Mouse (Mus musculus) retina, postnatal 7 days (tissue): ENCODE data around the gene AL731706.1.
"Not testable (repeated sequence)": the region's sequence is repeated elsewhere in the genome, so short reads cannot be mapped to it uniquely, and the experiment has no call there.

Experiments used
- DNase-seq: peaks from one replicate; pipeline ENCODE4 v3.0.0-alpha.2; 2012; ENCODE audit warnings: low read depth, low spot score

AL731706.1 gene

GRCm38 (mm10) chr2:136891068-136891950 is at the start of gene AL731706.1, which contains the start of the genes Slx4ip and Mkks:
TSS of gene AL731706.1 (minus strand) at chr2:136891389.
TSS of gene Slx4ip (plus strand) at chr2:136891218.
TSS of gene Mkks (minus strand) at chr2:136891389.
- peak; percentile 99 for DNase-seq

DNA sequence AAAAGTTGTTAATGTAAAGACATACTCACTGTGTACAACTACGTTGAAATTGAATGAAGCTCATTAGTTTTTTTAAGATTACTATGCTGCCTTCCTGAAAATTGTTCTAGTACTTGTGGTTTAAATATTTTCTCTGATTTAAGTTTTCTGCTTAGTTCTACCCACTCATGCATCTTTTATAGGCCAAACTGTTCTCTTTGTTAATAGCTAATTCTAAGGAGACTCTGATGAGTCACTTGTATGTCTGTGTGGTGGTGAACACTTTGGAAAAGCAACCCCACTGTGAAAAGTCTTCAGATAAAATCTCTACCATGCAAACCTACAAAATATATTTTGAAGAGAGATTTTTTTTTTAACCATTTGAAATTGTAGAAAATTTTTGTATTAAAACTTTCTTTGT is 47.1 kb upstream of the AL731706.1 start:
- DNase-seq = no peak

DNA sequence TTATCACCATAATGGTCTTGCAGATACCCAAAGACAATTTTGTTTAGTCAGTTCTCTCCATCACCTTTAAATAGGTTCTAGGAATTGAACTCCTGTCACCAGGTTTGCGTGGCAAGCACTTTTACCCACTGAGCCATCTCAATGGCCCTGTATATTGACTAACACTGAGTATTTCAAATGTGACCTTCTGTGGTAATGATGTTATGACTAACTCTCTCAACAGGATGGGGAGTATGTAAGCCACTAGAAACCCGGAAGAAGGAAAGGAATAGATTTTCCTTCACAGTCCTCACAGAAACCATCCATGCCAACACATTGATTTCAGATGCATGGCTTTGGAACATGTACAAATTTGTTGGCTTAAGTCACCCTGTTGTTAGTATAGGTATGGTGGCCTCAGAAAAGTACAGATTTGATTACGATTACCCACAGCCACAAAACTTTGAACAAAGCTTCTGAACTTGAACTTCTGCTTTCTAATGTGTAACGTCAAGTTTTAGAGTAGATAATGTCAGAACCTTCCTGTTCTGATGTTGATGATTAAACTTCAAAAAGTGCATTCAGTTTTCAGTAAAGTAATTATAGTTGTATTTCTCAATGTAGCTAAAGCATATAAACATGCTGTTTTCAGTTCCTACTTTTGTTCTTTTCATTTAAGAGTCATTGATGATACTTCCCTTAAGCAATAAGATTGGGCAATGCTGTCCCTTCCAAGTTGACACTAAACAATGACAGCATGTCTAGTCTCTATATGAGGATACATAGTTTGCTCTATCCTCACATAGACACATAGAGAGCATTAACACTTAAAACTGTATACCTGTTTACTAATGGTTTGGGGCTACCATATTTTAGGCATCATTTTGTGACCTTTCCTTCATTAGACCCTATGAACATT is 45.5 kb upstream of the AL731706.1 start:
- DNase-seq = no peak

DNA sequence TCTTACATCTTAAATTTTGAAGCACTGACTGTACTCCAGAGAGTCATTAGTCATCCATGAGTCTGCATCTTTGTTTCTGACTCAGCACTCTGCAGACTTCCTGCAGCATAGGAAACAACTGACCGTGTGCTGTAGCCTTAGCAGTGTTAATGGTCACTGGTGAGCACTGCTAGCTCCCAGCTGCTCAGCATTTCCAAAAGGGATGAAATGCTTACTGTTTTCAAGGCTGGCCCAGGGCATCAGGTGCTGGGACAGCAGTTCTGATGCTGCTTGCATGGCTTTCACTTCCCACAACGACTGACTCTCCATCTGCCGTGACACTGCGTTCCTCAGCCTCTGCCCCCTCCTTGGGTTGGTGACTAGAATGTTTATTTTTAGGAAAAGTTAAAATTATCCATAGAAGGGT is 29.8 kb upstream of the AL731706.1 start:
- DNase-seq = no peak

DNA sequence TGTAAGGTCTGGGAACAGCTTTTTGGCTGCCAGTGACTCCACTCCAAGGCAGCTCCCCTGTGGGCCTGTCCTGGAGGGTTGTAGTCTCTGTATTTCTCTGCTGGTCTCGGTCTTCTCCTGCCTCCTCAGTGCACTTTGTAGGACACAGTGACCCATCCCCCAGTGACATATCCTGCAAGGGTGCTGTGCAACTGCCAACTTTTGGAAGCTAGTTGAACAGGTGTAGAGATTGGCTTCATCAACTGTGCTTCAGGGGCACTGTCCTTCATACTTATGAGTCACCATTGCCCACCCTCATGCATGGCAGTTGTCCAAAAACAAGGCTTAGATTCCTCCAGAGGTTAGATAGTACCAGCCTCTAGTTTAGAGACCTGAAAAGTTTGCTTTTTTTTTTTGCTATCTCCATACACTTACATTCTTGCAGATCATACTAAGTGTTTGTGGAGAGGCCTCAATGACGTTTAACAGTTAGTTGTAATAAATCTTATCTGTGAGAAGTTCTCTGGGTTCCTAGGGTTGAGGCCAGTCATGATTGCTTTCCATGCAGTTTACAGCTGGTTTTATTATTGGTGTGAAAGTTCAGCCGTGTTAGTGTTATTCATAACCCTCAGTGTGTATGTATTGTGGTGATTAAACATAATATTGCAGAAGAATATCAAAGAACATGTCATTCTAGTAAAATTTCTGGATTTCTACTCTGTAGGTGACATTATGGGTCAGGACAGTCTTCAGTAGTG is 29.2 kb upstream of the AL731706.1 start:
- no peak for DNase-seq

- no peak for DNase-seq
Measured at GRCm38 (mm10) chr2:136919433-136919832, 28.2 kb upstream of the AL731706.1 start.

DNA sequence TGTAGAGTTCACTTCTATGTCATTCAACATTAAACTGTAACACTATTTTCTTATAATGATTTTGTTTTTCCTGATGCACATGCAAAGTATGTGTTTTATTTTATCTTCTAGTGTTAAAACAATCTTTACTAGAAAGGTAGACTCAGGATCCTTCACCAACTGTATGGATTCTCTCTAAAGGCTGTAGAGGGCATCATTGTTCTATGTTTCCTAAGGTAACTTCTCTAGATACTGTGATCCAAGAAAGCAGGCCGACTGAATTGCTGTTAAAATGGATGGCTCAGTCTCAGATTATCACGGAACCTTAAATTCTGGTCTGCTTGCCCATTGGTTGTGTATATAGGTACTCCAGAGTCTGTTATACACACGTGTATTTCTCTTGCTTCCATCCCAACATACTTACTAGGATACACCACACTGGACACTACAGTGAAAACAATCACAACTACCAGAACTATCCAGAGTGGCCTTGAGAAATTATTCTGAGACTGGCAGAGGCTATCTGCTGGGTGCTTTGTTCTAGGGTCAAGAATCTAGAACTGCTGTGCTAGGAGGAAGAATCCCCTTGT is 23.2 kb upstream of the AL731706.1 start:
- DNase-seq = no peak

GRCm38 (mm10) chr2:136913021-136913420 is 21.8 kb upstream of the AL731706.1 start:
- no peak for DNase-seq

DNA sequence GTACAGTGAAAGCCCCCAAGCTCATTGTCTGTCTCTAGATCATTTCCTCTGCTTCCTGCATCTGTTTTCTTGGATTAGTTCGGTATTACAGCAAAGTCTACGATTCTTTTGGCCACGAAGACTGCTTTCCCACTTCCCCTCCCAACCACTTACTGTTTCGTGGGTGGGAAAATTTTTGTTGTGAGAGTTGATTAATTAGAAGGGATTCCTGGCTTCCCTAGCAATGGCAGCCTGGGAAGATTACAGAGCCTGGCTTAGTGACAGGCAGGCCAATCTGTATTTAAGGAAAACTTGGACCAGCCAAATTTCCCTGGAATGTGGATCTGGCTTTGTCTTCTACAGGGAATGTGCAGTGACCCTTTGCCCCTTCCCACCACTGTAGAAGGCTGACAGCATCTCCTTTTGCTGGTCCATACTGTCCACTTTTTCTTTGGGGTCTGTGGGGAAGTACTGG is 20.8 kb upstream of the AL731706.1 start:
- no peak for DNase-seq

- DNase-seq = no peak
Measured at GRCm38 (mm10) chr2:136909298-136909697, 18.1 kb upstream of the AL731706.1 start.

DNA sequence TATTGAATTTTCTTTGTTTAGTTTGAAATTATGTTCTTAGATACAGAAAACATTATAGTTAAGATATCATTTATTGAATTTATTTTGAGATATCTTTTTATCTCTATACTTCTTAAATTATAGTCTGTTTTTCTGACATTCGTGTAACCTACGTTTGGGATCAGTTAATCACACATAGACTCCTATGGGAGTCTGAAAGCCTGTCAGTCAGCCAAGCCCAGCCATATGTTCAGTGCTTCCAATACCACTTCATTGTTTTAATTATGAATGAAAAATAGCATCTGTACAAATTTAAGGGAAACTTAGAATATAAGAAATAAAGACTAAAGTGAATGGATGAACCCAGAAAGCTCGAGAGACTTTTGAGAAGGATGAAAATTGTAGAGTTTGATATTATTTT is 17.4 kb upstream of the AL731706.1 start:
- DNase-seq = no peak

GRCm38 (mm10) chr2:136896131-136896530 is 4.9 kb upstream of the AL731706.1 start:
- DNase-seq = no peak

DNA sequence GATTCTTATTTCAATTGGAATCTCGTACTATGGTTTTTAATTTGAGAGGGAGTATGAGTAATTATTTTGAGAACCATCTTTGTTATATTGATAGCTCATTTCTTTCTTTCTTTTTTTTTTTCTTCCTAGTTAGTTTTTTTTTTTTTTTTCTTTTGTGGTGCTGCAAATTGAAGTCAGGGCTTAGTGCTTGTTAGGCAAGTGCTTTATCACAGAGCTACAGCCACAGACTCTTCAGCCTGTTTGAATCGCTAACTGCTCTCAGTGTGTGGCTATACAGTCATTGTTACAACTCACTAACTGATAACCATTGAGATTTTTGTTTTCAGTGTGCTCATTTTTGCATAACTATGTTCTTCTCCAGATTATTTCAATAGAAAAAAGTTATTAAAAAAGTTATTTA is 3.3 kb upstream of the AL731706.1 start:
- no peak for DNase-seq

DNA sequence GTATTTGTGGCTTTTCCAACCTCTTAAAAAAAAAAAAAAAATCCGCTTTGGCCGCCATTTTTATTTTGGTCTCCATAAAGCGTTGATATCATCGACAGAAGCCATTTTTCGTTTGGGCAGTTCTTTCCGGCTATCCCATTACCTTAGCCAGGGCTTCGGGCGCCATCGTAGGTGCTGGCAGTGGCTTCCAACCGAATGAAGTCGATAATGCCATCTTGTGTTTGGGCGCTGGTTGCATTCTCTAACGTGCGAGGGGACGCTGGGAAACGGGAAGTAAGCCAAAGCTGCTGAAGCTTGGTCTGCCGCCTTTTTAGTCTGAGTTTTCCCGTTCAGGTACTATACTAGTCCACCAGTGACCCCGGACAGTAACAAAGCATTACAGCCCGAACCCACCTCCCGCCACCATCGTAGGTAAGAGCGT is 772 bp upstream of the AL731706.1 start:
- DNase-seq = peak; percentile 97

GRCm38 (mm10) chr2:136890716-136891067 is 497 bp downstream of the AL731706.1 start:
- DNase-seq = not testable (repeated sequence)

- no peak for DNase-seq
Measured at GRCm38 (mm10) chr2:136886846-136887245, 4.3 kb downstream of the AL731706.1 start.

DNA sequence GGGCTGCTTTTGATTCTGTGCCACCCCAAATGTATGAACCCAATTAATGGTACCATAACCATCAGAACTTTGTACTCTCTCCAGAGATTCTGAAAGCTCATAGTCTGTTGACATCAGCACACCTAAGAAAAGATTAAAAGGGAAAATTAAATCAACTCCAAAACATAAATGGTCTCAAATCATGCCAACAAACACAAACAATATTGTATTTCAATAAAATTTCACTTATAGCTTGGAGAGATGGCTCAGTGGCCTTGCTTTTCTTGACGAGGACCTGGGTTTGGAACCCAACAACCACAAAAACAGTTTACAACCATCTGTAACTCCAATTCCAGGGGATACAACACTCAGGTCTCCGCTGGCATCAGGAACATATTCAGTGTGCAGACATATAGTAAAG is 5.6 kb downstream of the AL731706.1 start, which contains the start of gene AL731706.2:
Gene AL731706.2, minus strand, starts transcription at position 101 of the 400 bp plus-strand sequence.
- DNase-seq = no peak

DNA sequence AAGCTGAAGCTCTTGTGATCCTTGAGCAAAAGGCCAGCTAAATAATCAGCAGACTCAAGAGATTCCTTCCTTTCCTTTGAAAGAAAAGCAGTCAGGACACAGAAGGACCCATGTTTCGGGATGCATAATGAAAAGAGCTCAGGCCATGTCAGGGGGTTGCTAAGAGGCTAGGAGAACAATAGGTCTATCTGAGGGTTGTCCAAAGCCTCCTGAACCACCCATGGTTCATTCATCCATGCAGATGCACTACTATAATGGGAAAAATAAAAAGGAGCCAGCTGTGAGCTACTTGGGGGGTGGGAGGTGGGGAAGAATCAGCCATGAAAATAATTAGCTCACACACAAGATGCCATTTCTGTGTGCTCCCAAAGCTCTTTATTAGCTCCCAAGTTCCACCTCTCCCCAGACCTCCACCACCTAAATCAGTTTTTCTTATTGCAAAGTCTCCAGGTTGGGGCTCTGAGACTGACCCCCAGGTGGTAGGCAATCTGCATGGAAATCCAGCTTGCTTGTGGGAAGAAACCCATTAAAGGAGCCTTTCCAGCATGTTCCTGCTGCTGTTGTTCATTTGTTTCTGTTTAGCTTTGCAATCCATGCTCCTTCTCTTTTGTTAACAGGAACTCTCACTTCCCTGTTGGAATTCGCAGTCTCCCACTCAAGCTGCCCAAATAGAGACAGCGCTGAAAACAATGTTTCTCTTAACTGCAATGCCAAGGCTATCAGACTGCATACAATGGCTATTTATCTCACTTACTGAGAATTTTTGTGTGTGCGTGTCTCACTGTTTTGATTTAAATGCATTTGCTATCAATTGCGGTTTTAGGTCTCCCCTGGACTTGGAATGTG is 36.4 kb downstream of the AL731706.1 start:
- no peak for DNase-seq

DNA sequence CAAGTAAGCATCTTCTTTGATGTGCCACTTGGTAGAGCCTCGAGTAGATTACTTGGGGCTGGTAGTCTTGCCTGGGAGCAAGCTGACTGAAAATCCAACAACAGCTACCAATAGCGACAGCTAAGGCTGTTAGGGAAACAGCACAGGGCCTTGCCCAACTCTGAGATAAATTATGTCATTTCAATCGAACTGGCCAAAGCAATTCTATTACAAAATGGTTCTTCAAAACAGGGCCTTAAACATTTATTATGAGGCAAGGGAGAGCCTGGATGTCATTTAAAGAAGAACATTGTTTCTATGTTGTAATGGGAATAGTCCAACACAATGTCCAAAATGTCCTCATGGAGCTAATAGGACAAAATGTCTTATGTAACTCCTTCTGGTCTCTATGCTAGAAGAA is 40.8 kb downstream of the AL731706.1 start:
- no peak for DNase-seq

- DNase-seq = no peak
Measured at GRCm38 (mm10) chr2:136837994-136838393, 53.2 kb downstream of the AL731706.1 start.
